Mouse (Mus musculus) E14TG2a.4 (cell line): ENCODE measurements around the gene Nacc2.

Source experiments
- H3K27me3 ChIP-seq: 2 replicates; pipeline ENCODE4 v1.6.1; 2014; ENCODE audit warnings: low read length, control low read depth; ENCODE audit not compliant: insufficient read depth
- H3K36me3 ChIP-seq: 2 replicates; pipeline ENCODE4 v1.6.1; 2014; ENCODE audit warnings: low read length, control low read depth; ENCODE audit not compliant: insufficient read depth
- H3K4me1 ChIP-seq: replicated peaks from 2 replicates; pipeline ENCODE4 v1.6.1; 2014; ENCODE audit warnings: low read depth, low read length, control low read depth
- H3K4me3 ChIP-seq: replicated peaks from 2 replicates; pipeline ENCODE4 v1.5.1; 2014; ENCODE audit warnings: mild to moderate bottlenecking, low read length
- H3K9me3 ChIP-seq: 2 replicates; pipeline ENCODE4 v1.6.1; 2014; ENCODE audit warnings: low read length, control low read depth
- CTCF ChIP-seq: conservative IDR thresholded peaks from 2 replicates; pipeline ENCODE4 v1.5.1; 2014; ENCODE audit warnings: low read length
- NANOG ChIP-seq: IDR thresholded peaks from 2 replicates; pipeline ENCODE4 v1.6.1; 2014; ENCODE audit warnings: borderline replicate concordance, low read length, mixed read lengths
- POU5F1 ChIP-seq: IDR thresholded peaks from 2 replicates; pipeline ENCODE4 v1.6.1; 2014; ENCODE audit warnings: low read length, borderline replicate concordance

The Nacc2 gene

DNA sequence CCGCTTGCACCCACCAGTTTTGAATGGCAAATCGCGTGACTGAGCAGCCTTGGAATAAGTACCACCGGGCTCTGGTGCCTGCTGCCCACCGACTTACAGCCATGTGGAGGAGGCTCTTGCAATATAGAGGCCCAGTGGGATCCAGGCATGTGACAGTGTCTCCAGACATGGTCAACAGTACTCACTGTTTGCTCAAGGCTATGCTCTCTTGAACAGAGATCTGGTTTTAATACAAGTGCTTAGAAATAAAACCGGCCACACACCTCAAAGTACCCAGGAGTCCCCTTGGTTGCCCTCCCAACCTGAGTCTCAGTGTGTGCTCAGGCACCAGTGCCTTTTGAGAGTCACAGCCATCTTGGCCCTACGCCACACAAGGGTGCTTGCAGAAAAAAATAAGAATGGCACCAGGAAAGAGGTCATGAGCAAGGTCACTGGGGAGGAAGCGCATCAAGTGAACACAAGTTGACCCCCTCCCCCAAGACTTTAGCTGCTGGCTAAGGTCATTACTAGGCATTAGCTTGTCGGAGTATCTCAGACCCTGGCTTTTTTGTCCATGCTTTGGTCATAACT is at the start of gene Nacc2:
TSS of gene Nacc2 (minus strand) at position 142 of the 570 bp plus-strand sequence.
- TF ChIP-seq NANOG (no peak), POU5F1 (no peak), CTCF (no peak)
- H3K36me3 ChIP-seq = no peaks in the 10 kb centered on the region
- peaks cover 47% of the 10 kb centered on the region for H3K27me3 ChIP-seq
- H3K4me3 ChIP-seq = peak within 1 kb of the TSS; percentile 86
- H3K4me1 ChIP-seq = peaks cover 53% of the 10 kb centered on the region
- no peaks in the 10 kb centered on the region for H3K9me3 ChIP-seq

DNA sequence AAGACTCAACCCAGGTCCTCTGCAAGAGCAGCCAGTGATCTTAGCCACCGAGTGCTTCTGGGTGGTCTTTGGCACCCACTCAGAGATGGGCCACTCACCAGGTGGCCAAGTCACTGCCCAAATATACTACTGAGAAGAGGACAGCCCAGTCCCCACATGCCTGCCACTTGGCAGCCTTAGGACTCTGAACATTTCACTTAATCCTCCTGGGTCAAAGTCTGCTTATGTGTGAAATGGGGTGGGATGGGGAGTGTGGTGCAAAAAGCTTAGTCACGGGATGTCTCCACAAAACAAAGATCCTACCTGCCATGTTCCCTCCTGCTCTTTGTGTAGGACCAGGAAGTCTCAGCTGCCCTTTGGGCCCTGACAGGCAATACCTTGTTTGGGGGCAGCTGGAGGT is 49.1 kb upstream of the Nacc2 start:
- Histone ChIP-seq H3K27me3 (0 out of 2 replicates have a peak, but pooled peaks cover 4% of the 10 kb centered on the region), H3K9me3 (no peaks in the 10 kb centered on the region), H3K4me1 (peaks cover 35% of the 10 kb centered on the region), H3K36me3 (no peaks in the 10 kb centered on the region), H3K4me3 (no peak overlapping the region)
- TF ChIP-seq POU5F1 (no peak), CTCF (no peak), NANOG (no peak)

DNA sequence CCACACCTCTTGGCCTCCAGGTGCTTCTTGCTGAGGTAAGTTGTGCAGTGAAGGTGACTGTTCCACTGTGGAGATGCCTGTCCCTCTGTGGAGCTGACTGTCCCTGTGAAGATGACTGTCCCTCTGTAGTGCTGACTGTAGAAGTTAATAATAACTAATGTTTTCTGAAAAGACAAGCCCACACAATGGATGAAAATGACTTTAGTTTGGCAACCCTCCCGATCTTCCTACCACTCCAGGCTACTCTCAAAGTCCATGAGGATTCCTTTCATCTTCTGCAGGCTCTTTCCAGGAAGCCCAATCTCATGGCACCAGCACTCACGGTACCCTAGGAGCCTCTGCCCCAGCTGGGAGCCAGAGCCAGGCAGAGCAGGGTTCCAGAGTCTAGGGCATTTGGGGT is 47.4 kb upstream of the Nacc2 start:
- Histone ChIP-seq H3K4me1 (peaks cover 31% of the 10 kb centered on the region), H3K27me3 (0 out of 2 replicates have a peak, but pooled peaks cover 3% of the 10 kb centered on the region), H3K9me3 (no peaks in the 10 kb centered on the region), H3K4me3 (no peak overlapping the region), H3K36me3 (no peaks in the 10 kb centered on the region)
- no peak for TF ChIP-seq CTCF
- TF ChIP-seq NANOG = no peak
- TF ChIP-seq POU5F1 = no peak

DNA sequence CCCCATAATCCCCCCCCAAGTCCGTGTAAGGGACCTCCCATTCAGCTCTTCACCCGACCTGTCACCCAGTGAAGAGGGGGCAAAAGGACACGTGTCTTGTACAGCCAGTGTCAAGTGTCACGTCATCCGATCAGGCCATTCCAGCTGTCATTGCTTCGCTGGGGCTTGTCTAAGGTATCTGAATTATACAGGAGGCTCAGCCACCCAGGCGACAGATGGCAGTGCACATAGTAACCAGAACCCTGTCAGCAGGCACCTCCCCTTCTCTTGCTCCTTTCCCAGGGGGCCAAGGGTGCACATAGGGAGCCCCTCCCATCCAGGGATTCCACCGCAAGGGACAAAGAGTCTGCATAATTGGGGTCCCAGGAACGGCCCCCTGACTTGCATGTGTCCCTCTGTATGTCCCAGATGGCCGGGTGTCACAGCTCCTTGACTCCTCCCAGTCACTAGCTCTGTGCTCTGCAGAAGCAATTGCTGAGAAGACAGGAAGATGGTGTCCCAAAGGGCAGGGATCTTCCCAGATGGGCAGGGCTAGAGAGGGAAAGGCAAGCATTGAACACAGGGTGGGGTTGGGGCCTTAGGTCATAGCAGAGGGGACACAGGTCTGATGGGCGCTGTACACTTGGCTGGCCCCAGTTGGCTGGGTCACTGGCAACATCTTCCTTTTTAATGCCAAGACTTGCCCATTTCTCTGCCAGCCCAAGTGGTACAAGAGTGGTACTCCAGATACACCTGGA is 46.0 kb upstream of the Nacc2 start:
- Histone ChIP-seq H3K27me3 (no peaks in the 10 kb centered on the region), H3K4me1 (peaks cover 31% of the 10 kb centered on the region), H3K9me3 (no peaks in the 10 kb centered on the region), H3K36me3 (no peaks in the 10 kb centered on the region), H3K4me3 (no peak overlapping the region)
- TF ChIP-seq NANOG = no peak
- TF ChIP-seq POU5F1 = no peak
- TF ChIP-seq CTCF = no peak

DNA sequence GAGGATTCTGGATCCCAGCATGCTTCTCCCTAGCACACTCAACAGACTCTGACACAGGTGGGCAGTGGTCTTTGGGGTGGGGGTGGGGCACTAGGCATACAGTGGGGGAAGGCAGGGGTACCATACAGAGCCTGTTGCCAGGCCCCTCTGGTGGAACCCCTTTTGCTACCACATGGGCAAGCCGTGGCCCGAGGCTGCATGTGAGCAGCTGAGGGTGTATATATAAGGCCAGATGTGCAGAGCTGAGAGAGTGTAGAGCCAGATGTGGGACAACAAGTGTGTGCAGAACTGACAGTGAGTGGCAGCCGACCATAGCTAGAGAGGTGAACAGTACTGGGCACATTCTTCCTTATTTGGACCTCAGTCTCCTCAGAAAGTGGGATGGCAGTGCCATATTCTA is 43.9 kb upstream of the Nacc2 start:
- TF ChIP-seq CTCF (no peak), POU5F1 (no peak), NANOG (no peak)
- H3K27me3 ChIP-seq = no peaks in the 10 kb centered on the region; the same call in 1 of the 2 replicates
- no peak overlapping the region for H3K4me3 ChIP-seq
- H3K4me1 ChIP-seq = peaks cover 26% of the 10 kb centered on the region
- no peaks in the 10 kb centered on the region for H3K9me3 ChIP-seq
- no peaks in the 10 kb centered on the region for H3K36me3 ChIP-seq

DNA sequence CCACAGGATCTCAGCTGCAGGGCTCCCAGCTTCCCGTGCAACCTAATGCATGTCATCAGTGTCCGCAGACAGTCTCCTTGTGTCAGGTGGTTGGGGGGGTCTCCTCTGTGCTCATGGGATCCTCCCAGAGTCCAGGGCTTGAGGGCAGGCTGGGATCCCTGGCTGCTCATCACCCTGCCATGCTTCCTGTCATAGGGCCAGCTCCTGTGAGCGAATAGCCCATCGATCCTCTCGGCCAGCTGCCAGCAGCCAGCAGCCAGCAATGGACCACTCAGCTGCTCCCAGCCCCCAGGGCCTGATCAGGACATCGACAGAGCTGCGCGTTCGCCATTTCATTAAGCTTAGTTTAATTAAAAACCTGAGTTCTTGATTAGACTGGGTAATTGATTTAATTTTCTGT is 35.0 kb upstream of the Nacc2 start:
- Histone ChIP-seq H3K4me1 (peaks cover 8% of the 10 kb centered on the region), H3K27me3 (no peaks in the 10 kb centered on the region), H3K9me3 (no peaks in the 10 kb centered on the region), H3K4me3 (no peak overlapping the region), H3K36me3 (no peaks in the 10 kb centered on the region)
- no peak for TF ChIP-seq CTCF
- TF ChIP-seq POU5F1 = no peak
- TF ChIP-seq NANOG = no peak

DNA sequence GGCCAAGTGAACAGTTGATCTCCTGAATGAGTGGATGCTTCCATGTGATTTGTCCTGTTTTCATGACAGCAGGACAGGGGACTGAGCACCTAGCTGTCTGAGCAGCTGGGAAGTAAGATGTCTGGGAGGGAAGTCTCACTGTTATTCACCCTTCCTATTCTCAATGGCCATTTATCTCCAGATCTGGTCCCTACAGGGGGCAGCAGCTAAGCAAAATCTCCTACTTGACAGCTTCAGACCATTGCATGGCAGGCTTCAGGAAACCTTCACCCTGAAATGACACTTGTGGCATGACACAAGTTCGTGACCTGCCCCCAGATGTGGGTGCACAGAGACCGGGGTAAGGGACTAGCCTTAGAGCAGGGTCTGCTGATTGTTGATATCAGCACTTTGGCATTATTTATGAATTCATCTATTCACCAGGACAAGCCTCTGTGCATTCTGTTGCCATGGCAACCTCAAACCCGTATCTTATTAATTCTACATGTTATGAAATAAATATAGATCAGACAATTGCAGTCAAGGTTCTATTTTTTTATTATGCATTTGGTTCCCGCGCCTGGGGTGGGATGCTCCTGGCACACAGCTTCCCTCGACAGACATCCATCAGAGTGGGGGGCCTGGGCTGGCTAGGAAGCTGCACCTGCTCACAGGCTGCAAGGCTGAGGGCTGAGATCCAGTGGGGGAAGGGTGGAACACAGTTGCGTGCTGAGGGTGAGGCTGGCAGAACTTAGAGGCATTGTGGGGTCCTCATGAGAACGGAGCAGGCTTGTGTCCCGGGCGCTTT is 33.4 kb upstream of the Nacc2 start:
- no peak for TF ChIP-seq NANOG
- Histone ChIP-seq H3K27me3 (no peaks in the 10 kb centered on the region), H3K36me3 (no peaks in the 10 kb centered on the region), H3K4me3 (no peak overlapping the region), H3K4me1 (peaks cover 8% of the 10 kb centered on the region), H3K9me3 (no peaks in the 10 kb centered on the region)

DNA sequence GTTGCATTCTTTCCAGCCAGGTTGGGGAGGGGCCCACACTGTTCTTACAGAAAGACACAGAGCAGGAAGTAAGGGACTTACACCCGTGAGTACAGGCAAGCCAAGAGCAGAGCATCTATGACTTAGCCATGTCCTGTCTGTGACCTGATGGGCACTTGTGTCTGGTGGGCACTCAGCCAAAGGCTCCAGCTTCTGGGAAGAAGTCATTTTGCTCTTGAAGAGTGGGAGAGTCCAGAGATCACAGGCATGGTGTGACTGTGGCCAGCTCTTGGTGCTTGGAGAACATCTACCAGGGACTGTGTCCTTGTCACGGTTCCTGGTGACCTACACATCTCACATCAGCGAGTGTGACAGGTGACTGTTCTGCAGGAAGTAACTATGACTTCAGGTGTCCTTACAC is 32.7 kb upstream of the Nacc2 start:
- Histone ChIP-seq H3K9me3 (no peaks in the 10 kb centered on the region), H3K4me1 (peaks cover 8% of the 10 kb centered on the region), H3K36me3 (no peaks in the 10 kb centered on the region), H3K27me3 (no peaks in the 10 kb centered on the region), H3K4me3 (no peak overlapping the region)
- TF ChIP-seq CTCF (no peak), NANOG (no peak), POU5F1 (no peak)
